Comparison of ENCODE assay signal across 12 mouse cellular contexts in genomic region chr9:60310741-60311317, GRCm38 (mm10).
A peak's percentile ranks its signal among the peaks of the same experiment; 100 is the strongest.
DNase-seq lines count a peak whose midpoint lies in the region; ATAC-seq and TF ChIP-seq lines count a peak whose summit lies in the region.
"Had no signal": no experiment of that assay in that cellular context is flagged by ENCODE, and none has a peak within 500 bp of the region (broad histone marks: within the 10 kb centered on the region; RNA-seq: fewer than 3 reads in every experiment).

No protein-coding gene starts in this region.

- DNase-seq in embryonic facial prominence, embryonic 10.5 days (ENCODE audit: low spot score): no peak
- no peak for DNase-seq in kidney, adult 2 months
- no peak for DNase-seq in kidney, postnatal 10 days
- DNase-seq in 3134 (ENCODE audit: extremely low read depth, insufficient read length, low spot score): peak; percentile 54
- DNase-seq in cerebellum, postnatal 4 days (ENCODE audit: low spot score in 2 of 2): no peak
- DNase-seq in cerebellum, adult 2 months: no peak
- DNase-seq: cerebellum, adult 11 months; lung, adult 2 months; thymus, postnatal 25 days had no signal

- ATAC-seq in embryonic facial prominence, embryonic 15.5 days (ENCODE audit: insufficient number of reproducible peaks, low FRiP score, low TSS enrichment, low read depth): no peak
- ATAC-seq in limb, embryonic 15.5 days (ENCODE audit: insufficient number of reproducible peaks, low FRiP score, low TSS enrichment, low read depth): no peak

- H3K4me2 ChIP-seq in embryonic facial prominence, embryonic 15.5 days (replicated peaks): no peak overlapping the region
- no peak overlapping the region for H3K4me2 ChIP-seq in limb, embryonic 15.5 days
- H3K4me2 ChIP-seq: midbrain, embryonic 13.5 days had no signal

- H3K27me3 ChIP-seq in embryonic facial prominence, embryonic 15.5 days: no peaks in the 10 kb centered on the region
- H3K27me3 ChIP-seq in embryonic facial prominence, embryonic 10.5 days (replicated peaks; ENCODE audit: low read depth, poor library complexity, severe bottlenecking): no peaks in the 10 kb centered on the region
- H3K27me3 ChIP-seq in kidney, adult 2 months (replicated peaks; ENCODE audit: control insufficient read depth, insufficient read depth, low read length): no peaks in the 10 kb centered on the region
- H3K27me3 ChIP-seq in limb, embryonic 15.5 days: no peaks in the 10 kb centered on the region
- H3K27me3 ChIP-seq in cerebellum, adult 2 months (ENCODE audit: control insufficient read depth, insufficient read depth, low read length): no peaks in the 10 kb centered on the region
- H3K27me3 ChIP-seq: midbrain, embryonic 13.5 days had no signal

- H3K4me1 ChIP-seq in embryonic facial prominence, embryonic 15.5 days: peaks cover 39% of the 10 kb centered on the region
- peaks cover 57% of the 10 kb centered on the region for H3K4me1 ChIP-seq in embryonic facial prominence, embryonic 10.5 days
- peaks cover 24% of the 10 kb centered on the region; the same call in 1 of the 2 replicates for H3K4me1 ChIP-seq in kidney, adult 2 months (ENCODE audit: control insufficient read depth, insufficient read depth, low read length)
- peaks cover 45% of the 10 kb centered on the region for H3K4me1 ChIP-seq in limb, embryonic 15.5 days
- H3K4me1 ChIP-seq in cerebellum, adult 2 months (ENCODE audit: control insufficient read depth, insufficient read depth, low read length): peaks cover 34% of the 10 kb centered on the region

- H3K4me3 ChIP-seq in embryonic facial prominence, embryonic 15.5 days (replicated peaks): no peak overlapping the region
- no peak overlapping the region for H3K4me3 ChIP-seq in embryonic facial prominence, embryonic 10.5 days
- H3K4me3 ChIP-seq in kidney, adult 2 months (ENCODE audit: insufficient read depth, low read depth, low read length): no peak overlapping the region
- no peak overlapping the region for H3K4me3 ChIP-seq in limb, embryonic 15.5 days
- no peak overlapping the region for H3K4me3 ChIP-seq in cerebellum, adult 2 months (replicated peaks; ENCODE audit: insufficient read depth, low read depth, low read length)
- H3K4me3 ChIP-seq: midbrain, embryonic 13.5 days had no signal

- H3K36me3 ChIP-seq in embryonic facial prominence, embryonic 15.5 days: no peaks in the 10 kb centered on the region
- no peaks in the 10 kb centered on the region for H3K36me3 ChIP-seq in embryonic facial prominence, embryonic 10.5 days (replicated peaks)
- H3K36me3 ChIP-seq in kidney, adult 2 months (ENCODE audit: control insufficient read depth, insufficient read depth, low read length): no peaks in the 10 kb centered on the region
- no peaks in the 10 kb centered on the region for H3K36me3 ChIP-seq in limb, embryonic 15.5 days
- H3K36me3 ChIP-seq: midbrain, embryonic 13.5 days had no signal

- no peak overlapping the region for H3K9ac ChIP-seq in embryonic facial prominence, embryonic 15.5 days
- H3K9ac ChIP-seq in limb, embryonic 15.5 days: no peak overlapping the region
- H3K9ac ChIP-seq: midbrain, embryonic 13.5 days had no signal

- TF ChIP-seq POLR2A in kidney, adult 2 months (IDR thresholded peaks at IDR 0.05; ENCODE audit: low read depth, low read length): no peak
- TF ChIP-seq POLR2A in cerebellum, adult 2 months (IDR thresholded peaks at IDR 0.05; ENCODE audit: borderline replicate concordance, insufficient read depth, low read length): no peak

- H3K27ac ChIP-seq in embryonic facial prominence, embryonic 15.5 days (replicated peaks): peak overlapping the region; percentile 73
- no peak overlapping the region; the same call in 1 of the 2 replicates for H3K27ac ChIP-seq in embryonic facial prominence, embryonic 10.5 days (replicated peaks)
- peak overlapping the region; percentile 12; the same call in 1 of the 2 replicates for H3K27ac ChIP-seq in kidney, adult 2 months (ENCODE audit: insufficient read depth, low read depth, low read length)
- H3K27ac ChIP-seq in limb, embryonic 15.5 days: peak overlapping the region; percentile 2; the same call in 1 of the 2 replicates
- no peak overlapping the region for H3K27ac ChIP-seq in cerebellum, adult 2 months (ENCODE audit: insufficient read depth, low read length)

- no peak for TF ChIP-seq CTCF in kidney, adult 2 months (conservative IDR thresholded peaks at IDR 0.05; ENCODE audit: insufficient read depth, insufficient read length, low read depth, low read length)
- TF ChIP-seq CTCF in cerebellum, adult 2 months (IDR thresholded peaks at IDR 0.05; ENCODE audit: borderline replicate concordance, insufficient read depth, low read depth, low read length): no peak

- H3K9me3 ChIP-seq in embryonic facial prominence, embryonic 15.5 days (replicated peaks): no peaks in the 10 kb centered on the region
- no peaks in the 10 kb centered on the region for H3K9me3 ChIP-seq in embryonic facial prominence, embryonic 10.5 days
- no peaks in the 10 kb centered on the region for H3K9me3 ChIP-seq in limb, embryonic 15.5 days
- H3K9me3 ChIP-seq: midbrain, embryonic 13.5 days had no signal

- 68% methylated on average over 8 of the region's 8 CpGs for WGBS in embryonic facial prominence, embryonic 15.5 days
- 64% methylated on average over 8 of the region's 8 CpGs for WGBS in embryonic facial prominence, embryonic 10.5 days
- 73% methylated on average over 8 of the region's 8 CpGs for WGBS in kidney, adult 2 months
- WGBS in limb, embryonic 15.5 days: 77% methylated on average over 8 of the region's 8 CpGs
- WGBS in cerebellum, adult 2 months: 80% methylated on average over 8 of the region's 8 CpGs

Comparison
In these comparisons a context has a peak if more than half of its experiments do, and no peak if none do; other contexts are left out.
1. H3K27ac ChIP-seq: peak in embryonic facial prominence, embryonic 15.5 days (single experiment), kidney, adult 2 months (single experiment) and limb, embryonic 15.5 days (single experiment); none in embryonic facial prominence, embryonic 10.5 days (single experiment) and cerebellum, adult 2 months (single experiment).